Mouse (Mus musculus) C2C12 (cell line): ENCODE measurements around the gene Hip1.

ENCODE experiments used
- CEBPB ChIP-seq: IDR thresholded peaks from one replicate; pipeline ENCODE4 v1.6.1; 2011; ENCODE audit warnings: low read depth, mild to moderate bottlenecking, control low read depth, moderate library complexity
- MAX ChIP-seq: IDR thresholded peaks from one replicate; pipeline ENCODE4 v1.6.1; 2011; ENCODE audit warnings: mild to moderate bottlenecking, control low read depth
- USF1 ChIP-seq: IDR thresholded peaks from one replicate; pipeline ENCODE4 v1.6.1; 2011; ENCODE audit warnings: low read depth, mild to moderate bottlenecking, control low read depth, moderate library complexity

- TF ChIP-seq USF1 (no peak), MAX (peak; percentile 52), CEBPB (no peak)
These were observed 174.9 kb downstream of the Hip1 start, which contains the start of gene Nsun5 for GRCm38 (mm10) chr5:135369787-135370654.
